Mouse (Mus musculus) liver, adult 2 months (tissue): Measurements from ENCODE around the gene Lipa.

Experiments used
- CTCF ChIP-seq: fragments of 200-500 bp; IDR thresholded peaks from 2 replicates; pipeline ENCODE4 v1.5.1; 2011; ENCODE audit warnings: low read depth, low read length, control low read depth
- POLR2A ChIP-seq: fragments of 200-500 bp; IDR thresholded peaks from 2 replicates; pipeline ENCODE4 v1.6.1; 2011; ENCODE audit warnings: low read length, control low read depth; ENCODE audit not compliant: insufficient read depth; ENCODE audit errors: extremely low read depth

GRCm38 (mm10) chr19:34511528-34511927 is 15.7 kb downstream of the Lipa start:
- TF ChIP-seq CTCF (no peak), POLR2A (no peak)
